Mouse (Mus musculus) spleen, postnatal 4 days (tissue): ENCODE measurements at regions not wholly inside any gene's neighbourhood (a gene's known extent, or its start where the extent isn't known, plus 50 kb on each side); places are given as distances from the start of the nearest gene placed in this dataset.
"Not testable (repeated sequence)": the region's sequence is repeated elsewhere in the genome, so short reads cannot be mapped to it uniquely, and the experiment has no call there.

ENCODE experiments used
- DNase-seq, 2 experiments: peaks; one replicate each; pipeline ENCODE4 v3.0.0; 2022; ENCODE audit warnings: low spot score in 2 of 2

DNA sequence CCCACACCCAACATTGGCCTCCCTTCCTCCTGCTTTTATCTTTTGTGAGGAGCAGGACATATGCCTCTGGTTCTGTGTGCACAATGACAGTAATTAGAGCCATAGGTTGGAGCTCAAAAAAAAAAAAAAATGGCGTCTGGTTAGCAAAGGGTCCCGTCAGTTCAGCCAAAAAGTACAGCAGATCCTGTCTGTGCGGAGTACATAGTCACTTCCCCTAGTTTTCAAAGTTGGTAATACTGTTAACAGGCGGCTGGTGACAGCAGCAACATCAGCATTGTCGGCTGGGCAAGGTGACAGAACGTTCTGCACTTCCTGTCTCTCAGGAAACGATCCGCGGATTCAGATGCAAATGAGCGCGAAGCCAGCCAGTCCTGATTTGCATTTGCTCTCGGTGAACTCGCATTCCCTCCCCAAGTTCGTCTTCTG, 642.4 kb upstream of the Gm19410 start:
- DNase-seq = peak; percentile 36 to 65

- no peak for DNase-seq
Measured at GRCm38 (mm10) chr8:35125179-35125578, 640.4 kb upstream of the Gm19410 start.

- DNase-seq = no peak
Measured at GRCm38 (mm10) chr8:35132281-35132680, 633.3 kb upstream of the Gm19410 start.

GRCm38 (mm10) chr8:35135630-35136029, 630.0 kb upstream of the Gm19410 start:
- no peak for DNase-seq

GRCm38 (mm10) chr8:35136643-35137042, 628.9 kb upstream of the Gm19410 start:
- DNase-seq = no peak

DNA sequence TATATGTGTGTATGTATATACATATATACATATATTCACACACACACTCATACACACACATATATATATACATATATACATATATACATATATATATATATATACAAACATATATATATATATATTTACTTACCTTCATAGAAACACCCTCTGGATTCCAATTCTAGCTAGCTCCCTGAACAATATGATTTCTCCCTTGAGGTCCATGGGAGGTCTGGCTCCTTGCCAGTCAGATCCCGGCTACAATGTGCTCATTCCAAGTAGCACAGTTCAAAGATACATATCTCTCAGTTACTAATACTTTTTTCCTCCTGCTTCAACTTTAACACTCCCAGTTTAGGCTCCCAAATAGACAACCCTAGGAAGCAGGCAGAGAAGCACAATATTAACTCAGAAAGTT, 624.8 kb upstream of the Gm19410 start:
- no peak for DNase-seq

- no peak for DNase-seq
Measured at GRCm38 (mm10) chr8:35143018-35143656, 622.5 kb upstream of the Gm19410 start.

DNA sequence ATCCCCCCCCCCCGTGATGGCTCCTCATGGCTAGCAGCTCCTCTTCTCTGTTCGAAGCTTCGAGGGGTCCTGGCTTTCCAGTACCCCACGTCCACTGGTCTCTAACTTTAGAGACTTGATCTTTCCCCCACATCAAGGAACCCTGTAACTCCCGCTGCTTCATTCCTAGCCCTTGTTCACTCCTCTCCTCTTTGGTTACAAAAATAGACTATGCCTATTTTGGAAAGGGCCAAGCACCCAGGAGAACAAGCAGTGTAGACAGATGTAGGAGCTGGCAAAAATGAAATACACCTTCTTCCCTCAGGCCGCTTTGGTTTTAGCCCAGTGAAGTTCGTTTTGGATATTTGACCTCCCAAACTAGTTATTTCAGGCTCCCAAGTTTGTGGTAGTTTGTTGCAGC, 621.9 kb upstream of the Gm19410 start:
- no peak for DNase-seq

DNA sequence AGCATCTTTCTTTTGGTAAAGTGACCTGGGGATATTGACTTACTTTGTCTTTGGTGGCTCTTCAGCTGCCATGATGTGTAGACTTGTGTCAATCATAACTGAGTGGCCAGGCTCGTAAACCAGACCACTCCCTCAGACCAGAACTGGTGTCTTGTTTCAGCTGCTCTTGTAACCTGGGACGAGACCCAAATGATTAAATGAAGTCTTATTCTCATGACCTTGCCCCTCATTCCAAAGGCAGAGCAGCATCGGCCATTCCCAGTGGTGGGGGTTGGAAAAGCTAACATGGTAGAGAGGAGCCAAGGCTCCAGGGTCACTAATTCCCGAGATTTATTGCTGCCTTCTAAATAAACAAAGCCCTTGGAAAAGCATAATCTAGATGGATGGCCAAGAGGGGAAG, 621.2 kb upstream of the Gm19410 start:
- no peak for DNase-seq

GRCm38 (mm10) chr8:35147481-35147880, 618.1 kb upstream of the Gm19410 start:
- DNase-seq = no peak

- no peak for DNase-seq
Measured at GRCm38 (mm10) chr8:35147967-35148366, 617.6 kb upstream of the Gm19410 start.

DNA sequence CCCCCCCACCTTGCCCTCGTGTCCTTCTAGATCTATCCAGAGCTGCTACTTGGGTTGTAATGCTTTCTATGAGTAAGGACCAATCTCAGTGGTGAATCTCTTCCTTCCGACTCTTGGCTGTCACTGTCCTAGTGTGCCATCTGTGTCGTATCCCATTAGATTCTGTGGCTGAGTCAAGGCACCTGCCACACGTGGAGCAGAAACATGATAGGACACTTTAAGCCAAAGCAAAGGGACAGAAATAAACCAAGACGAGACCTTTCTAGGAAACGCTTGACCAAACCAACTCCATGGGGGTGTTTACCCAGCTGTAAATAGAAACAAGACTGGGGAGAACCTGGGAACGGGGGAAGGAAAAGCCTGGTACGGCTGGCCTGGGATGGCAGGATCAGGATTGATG, 613.0 kb upstream of the Gm19410 start:
- DNase-seq = no peak

DNA sequence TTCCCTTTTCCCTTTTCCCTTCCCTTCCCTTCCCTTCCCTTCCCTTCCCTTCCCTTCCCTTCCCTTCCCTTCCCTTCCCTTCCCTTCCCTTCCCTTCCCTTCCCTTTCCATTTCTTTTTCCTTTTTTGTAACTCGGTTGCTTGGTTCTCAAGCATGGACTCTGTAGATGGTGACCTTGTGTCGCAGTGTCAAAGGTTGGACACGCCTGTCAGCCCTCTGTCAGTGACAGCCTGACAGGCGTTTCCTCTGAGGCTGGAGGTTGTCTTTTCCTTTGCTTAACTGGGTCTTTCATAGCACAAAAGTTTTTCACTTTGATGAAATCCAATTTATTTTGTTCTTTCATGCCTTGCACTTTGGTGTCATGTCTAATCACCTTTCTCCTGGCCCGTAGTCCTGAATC, 609.3 kb upstream of the Gm19410 start:
- no peak for DNase-seq

DNA sequence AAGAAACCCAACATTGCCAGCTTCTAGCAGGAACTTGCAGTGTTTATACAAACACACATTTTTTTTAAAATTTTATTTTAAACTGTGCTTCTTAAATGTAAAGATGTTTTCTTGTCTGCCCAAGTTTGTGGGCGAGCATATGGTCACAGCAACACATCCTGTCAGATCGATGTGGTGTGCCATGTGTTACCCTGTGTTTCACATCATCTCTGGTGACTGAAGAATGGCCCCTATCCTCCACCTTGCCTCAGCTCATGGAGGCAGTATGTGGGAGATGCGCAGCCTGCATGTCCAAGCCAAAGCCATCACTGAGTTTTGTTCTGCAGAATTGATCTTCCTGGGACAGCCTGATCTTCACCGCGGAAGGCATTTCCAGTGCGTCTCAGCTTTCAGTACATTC, 607.9 kb upstream of the Gm19410 start:
- DNase-seq = no peak

- DNase-seq = peak; percentile 42 to 77
Measured at GRCm38 (mm10) chr8:35159329-35159728, 606.3 kb upstream of the Gm19410 start.

DNA sequence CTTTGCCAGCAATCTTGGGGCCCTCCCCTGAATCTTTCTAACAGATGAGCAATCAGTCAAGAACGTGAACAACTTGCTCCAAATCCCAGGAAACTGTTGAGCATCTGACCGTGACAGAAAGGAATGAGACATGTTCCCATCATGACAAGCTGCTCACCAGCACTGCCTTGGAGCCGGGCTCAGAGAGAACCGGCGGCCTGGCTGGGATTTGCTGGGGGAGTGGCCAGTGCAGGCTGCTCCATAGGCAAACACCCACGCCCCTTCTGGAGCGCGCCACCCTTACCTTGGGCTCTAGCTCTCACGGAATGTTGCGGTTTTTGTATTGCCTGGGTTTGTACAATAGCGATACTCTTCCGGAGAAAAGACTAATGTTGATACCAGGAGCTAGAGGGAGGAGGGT, 605.4 kb upstream of the Gm19410 start:
- DNase-seq = no peak

DNA sequence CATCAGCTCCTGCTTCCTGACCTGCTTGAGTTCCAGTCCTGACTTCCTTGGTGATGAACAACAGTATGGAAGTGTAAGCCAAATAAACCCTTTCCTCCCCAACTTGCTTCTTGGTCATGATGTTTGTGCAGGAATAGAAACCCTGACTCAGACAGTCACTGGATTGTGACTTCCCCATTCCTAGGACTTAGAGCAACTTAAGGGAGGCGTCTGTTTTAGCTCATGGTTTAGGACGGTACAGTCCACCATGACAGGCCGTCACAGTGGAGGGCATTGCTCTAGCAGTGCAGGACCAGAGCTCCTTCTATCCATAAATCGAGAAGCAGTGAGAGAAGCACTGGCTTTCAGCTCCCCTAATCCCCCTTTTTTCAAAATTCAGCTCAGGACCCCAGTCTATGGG, 603.4 kb upstream of the Gm19410 start:
- DNase-seq = not testable (repeated sequence)

DNA sequence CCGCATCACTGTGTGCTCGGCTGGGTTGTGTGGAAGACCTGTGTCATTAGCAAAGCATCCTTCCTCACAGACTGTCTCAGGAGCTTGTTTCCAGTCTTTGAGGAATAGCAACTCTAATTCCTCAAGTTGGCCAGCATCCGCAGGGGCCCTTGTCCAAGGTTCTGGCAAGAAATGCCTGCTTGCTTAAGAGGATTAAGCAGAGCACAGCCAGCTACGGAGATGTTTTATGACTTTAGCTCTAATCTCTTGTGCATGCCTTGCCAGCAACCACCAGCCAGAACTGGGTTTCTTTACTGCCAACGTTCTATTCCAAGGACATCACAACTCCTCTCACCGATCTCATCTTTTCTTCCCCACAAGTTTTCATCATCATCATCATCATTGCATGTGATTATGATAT, 599.0 kb upstream of the Gm19410 start:
- DNase-seq = no peak

- no peak for DNase-seq
Measured at GRCm38 (mm10) chr8:35171536-35172310, 593.9 kb upstream of the Gm19410 start.

DNA sequence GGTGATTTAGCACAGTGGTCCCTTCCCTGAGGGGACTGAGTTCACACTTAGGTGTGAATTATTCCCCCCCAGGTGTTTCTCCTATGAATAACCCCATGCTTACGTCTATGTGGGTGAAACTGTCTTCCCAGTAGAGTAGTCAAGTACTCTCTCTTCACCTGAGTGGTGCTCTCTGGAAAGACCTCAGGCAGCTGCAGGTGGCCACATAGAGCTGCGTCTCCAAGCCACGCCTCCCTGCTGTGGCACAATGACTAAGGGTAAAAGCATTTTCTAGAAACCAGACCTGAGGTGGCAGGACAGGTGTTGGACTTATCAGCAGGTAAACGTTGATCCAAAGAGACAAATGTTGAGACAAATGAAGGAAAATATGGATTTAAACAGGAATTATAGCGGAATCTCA, 588.3 kb upstream of the Gm19410 start:
- no peak for DNase-seq

DNA sequence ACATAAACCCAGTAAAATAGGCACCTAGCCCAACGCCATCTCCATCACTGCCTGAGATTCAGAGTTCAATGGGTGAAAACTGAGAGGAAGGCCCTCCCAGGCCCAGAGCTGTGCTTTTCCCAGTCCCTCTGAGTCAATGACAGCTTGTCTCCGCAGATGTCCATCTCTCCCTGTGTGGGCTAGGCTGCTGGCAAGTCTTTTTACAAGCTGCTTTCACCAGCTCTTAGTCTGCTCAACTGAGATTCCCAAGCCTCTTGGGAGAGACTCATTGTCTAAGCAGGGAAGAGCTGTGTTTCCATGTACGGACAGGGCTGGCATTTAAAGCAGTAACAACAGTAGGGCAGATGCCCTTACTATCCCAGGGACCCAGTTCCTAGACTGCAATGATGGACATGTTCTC, 585.5 kb upstream of the Gm19410 start:
- DNase-seq = no peak

DNA sequence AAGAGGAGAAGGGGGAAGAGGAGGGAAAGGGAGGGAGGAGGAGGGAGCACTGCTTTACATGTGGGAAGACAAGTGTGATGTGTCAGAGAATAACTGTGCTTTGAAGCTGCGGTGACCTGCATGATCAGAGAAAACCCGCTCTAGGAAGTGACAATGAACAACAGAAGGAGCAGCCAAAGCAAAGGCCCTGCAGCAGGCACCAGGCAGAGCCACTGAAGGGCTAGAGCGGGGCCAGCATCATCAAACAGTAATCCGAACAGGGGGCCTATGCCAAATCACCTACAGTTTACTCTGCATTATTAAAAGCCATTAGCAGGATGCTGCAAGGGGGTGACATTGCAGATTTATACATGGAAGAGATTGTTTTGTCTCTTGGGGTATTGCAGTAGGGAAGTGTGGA, 583.4 kb upstream of the Gm19410 start:
- no peak for DNase-seq

- no peak for DNase-seq
Measured at GRCm38 (mm10) chr8:35183423-35183822, 582.2 kb upstream of the Gm19410 start.

- no peak for DNase-seq
Measured at GRCm38 (mm10) chr8:35185165-35185564, 580.4 kb upstream of the Gm19410 start.
